Mouse (Mus musculus) hindbrain, embryonic 11.5 days (tissue): ENCODE measurements around the gene Krt15. TPM values are rescaled to one million over a fixed set of nuclear protein-coding genes. Genes with fewer than 3 reads are reported as not detected.

Experiments used
- ATAC-seq: fragments of 200-750 bp; cut with Nextera tagmentation; 2 replicates; pipeline ENCODE4 v1.8.0; 2017; ENCODE audit warnings: mild to moderate bottlenecking, moderate TSS enrichment, moderate library complexity; ENCODE audit not compliant: low FRiP score
- DNase-seq: peaks from one replicate; pipeline ENCODE4 v3.0.0-alpha.2; 2015; ENCODE audit warnings: low spot score
- H3K27ac ChIP-seq: fragments of 300-500 bp; sonication (generic); 2 replicates; pipeline ENCODE4 v1.5.1; 2014; ENCODE audit warnings: mild to moderate bottlenecking, low read depth, low read length
- H3K27me3 ChIP-seq: fragments of 300-500 bp; sonication (generic); 2 replicates; pipeline ENCODE4 v1.6.1; 2014; ENCODE audit warnings: mild to moderate bottlenecking, low read length, moderate library complexity, mixed read lengths; ENCODE audit not compliant: control insufficient read depth, insufficient read depth
- H3K36me3 ChIP-seq: fragments of 300-500 bp; sonication (generic); 2 replicates; pipeline ENCODE4 v1.6.1; 2014; ENCODE audit warnings: mild to moderate bottlenecking, low read length, moderate library complexity, mixed read lengths; ENCODE audit not compliant: control insufficient read depth, insufficient read depth
- H3K4me1 ChIP-seq: fragments of 300-500 bp; sonication (generic); replicated peaks from 2 replicates; pipeline ENCODE4 v1.6.1; 2014; ENCODE audit warnings: low read length, mixed read lengths; ENCODE audit not compliant: control insufficient read depth, insufficient read depth
- H3K4me2 ChIP-seq: fragments of 300-500 bp; sonication (generic); replicated peaks from 2 replicates; pipeline ENCODE4 v1.6.1; 2014; ENCODE audit warnings: mild to moderate bottlenecking, low read depth, low read length
- H3K4me3 ChIP-seq: fragments of 300-500 bp; sonication (generic); 2 replicates; pipeline ENCODE4 v1.5.1; 2014; ENCODE audit warnings: low read depth, low read length
- H3K9ac ChIP-seq: fragments of 300-500 bp; sonication (generic); 2 replicates; pipeline ENCODE4 v1.6.1; 2014; ENCODE audit warnings: low read depth, low read length
- H3K9me3 ChIP-seq: fragments of 300-500 bp; sonication (generic); 2 replicates; pipeline ENCODE4 v1.6.1; 2016; ENCODE audit warnings: low read length; ENCODE audit not compliant: control insufficient read depth
- WGBS: fragments of 180-500 bp; shearing (Covaris S2); extraction: QIAGEN DNeasy Blood & Tissue Kit; methylation state at CpG from one replicate; pipeline ENCODE4 v1.1.7; 2014; 5-methylcytosine and 5-hydroxymethylcytosine counted together
- polyA plus RNA-seq: library from polyadenylated mRNA; unstranded; fragments of >200 nt; fragmentation: Nextera tagmentation; extraction: Ambion mirVana; gene quantifications from 2 replicates; pipeline ENCODE4 v1.2.1, GENCODE M21; 2014

Gene Krt15
- polyA plus RNA-seq = 1.3 and 2.4 TPM in 2 replicates

- no peak within 1 kb of the TSS for H3K4me2 ChIP-seq
- ATAC-seq = no peak
- no peaks in the 10 kb centered on the region for H3K36me3 ChIP-seq
- no peaks in the 10 kb centered on the region for H3K9me3 ChIP-seq
- H3K9ac ChIP-seq = no peak within 1 kb of the TSS
- no peaks in the 10 kb centered on the region for H3K27me3 ChIP-seq
- DNase-seq = no peak
- H3K27ac ChIP-seq = no peak within 1 kb of the TSS
- H3K4me1 ChIP-seq = no peaks in the 10 kb centered on the region
- H3K4me3 ChIP-seq = no peak within 1 kb of the TSS
- WGBS = 76% methylated on average over 7 of the region's 7 CpGs
Observed at GRCm38 (mm10) chr11:100135731-100136130, at the start of gene Krt15. Gene Krt15 (minus strand): TSS chr11:100135928.

DNA sequence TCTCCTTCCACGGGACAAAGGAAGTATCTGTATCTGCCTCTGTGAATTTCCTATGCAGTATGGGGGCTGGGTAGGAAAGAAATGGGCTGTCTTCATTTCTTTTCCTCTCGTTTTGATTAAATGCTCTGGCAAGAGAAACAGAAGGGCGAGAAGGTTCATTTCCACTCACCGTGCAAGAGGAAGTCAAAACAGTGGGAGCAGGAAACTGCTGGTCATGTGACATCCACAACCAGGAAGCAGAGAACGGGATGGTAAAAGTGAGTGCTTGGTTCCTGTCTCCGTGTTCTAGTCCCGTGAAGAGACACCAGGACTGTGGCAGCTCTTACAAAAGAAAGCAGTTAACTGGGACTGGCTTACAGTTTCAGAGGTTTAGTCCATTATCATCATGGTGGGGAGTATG, 46.0 kb upstream of the Krt15 start:
- Histone ChIP-seq H3K9ac (no peak overlapping the region), H3K4me2 (no peak overlapping the region), H3K4me3 (no peak overlapping the region), H3K36me3 (no peaks in the 10 kb centered on the region), H3K27ac (no peak overlapping the region), H3K4me1 (no peaks in the 10 kb centered on the region), H3K27me3 (no peaks in the 10 kb centered on the region), H3K9me3 (no peaks in the 10 kb centered on the region)
- 80% methylated on average over 7 of the region's 7 CpGs for WGBS
- DNase-seq = no peak
- ATAC-seq = no peak

- no peaks in the 10 kb centered on the region for H3K27me3 ChIP-seq
- no peak overlapping the region for H3K9ac ChIP-seq
- no peak overlapping the region for H3K27ac ChIP-seq
- DNase-seq = no peak
- no peak overlapping the region for H3K4me3 ChIP-seq
- H3K36me3 ChIP-seq = no peaks in the 10 kb centered on the region
- H3K4me1 ChIP-seq = no peaks in the 10 kb centered on the region
- no peak for ATAC-seq
- H3K4me2 ChIP-seq = no peak overlapping the region
- 79% methylated on average over 3 of the region's 3 CpGs for WGBS
- H3K9me3 ChIP-seq = no peaks in the 10 kb centered on the region
Observed at GRCm38 (mm10) chr11:100179260-100179659, 43.5 kb upstream of the Krt15 start.

GRCm38 (mm10) chr11:100178307-100178706, 42.6 kb upstream of the Krt15 start:
- Histone ChIP-seq H3K4me3 (no peak overlapping the region), H3K27ac (no peak overlapping the region), H3K36me3 (no peaks in the 10 kb centered on the region), H3K4me1 (no peaks in the 10 kb centered on the region), H3K27me3 (no peaks in the 10 kb centered on the region), H3K4me2 (no peak overlapping the region), H3K9ac (no peak overlapping the region), H3K9me3 (no peaks in the 10 kb centered on the region)
- ATAC-seq (no peak), DNase-seq (no peak)
- WGBS = 84% methylated on average over 5 of the region's 5 CpGs

DNA sequence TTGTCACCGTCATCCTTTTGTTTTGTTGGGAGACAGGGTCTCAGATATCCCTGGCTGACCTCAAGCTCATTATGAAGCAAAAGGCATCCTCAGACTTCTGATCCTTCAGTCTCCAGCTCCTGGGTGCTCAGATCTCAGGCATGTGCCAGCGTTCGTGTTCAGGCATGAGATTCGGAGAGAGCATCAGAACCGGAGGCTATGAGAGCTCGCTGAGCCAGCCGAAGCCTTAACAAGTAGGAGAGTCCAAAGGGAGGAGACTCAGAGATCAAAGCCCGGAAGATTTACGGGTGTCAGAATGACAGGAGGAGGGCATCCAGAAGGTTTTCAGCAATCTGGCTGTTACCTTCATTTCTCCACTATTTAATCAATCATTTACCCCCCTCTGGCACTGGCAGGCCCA, 41.1 kb upstream of the Krt15 start:
- Histone ChIP-seq H3K36me3 (no peaks in the 10 kb centered on the region), H3K4me3 (no peak overlapping the region), H3K9me3 (no peaks in the 10 kb centered on the region), H3K4me2 (no peak overlapping the region), H3K4me1 (no peaks in the 10 kb centered on the region), H3K27me3 (no peaks in the 10 kb centered on the region), H3K27ac (no peak overlapping the region), H3K9ac (no peak overlapping the region)
- ATAC-seq (no peak), DNase-seq (no peak)
- 75% methylated on average over 9 of the region's 9 CpGs for WGBS

- H3K4me2 ChIP-seq = no peak overlapping the region
- no peaks in the 10 kb centered on the region for H3K4me1 ChIP-seq
- 32% methylated on average over 14 of the region's 14 CpGs for WGBS
- DNase-seq (peak; percentile 92), ATAC-seq (peak; percentile 38; the same call in 1 of the 2 replicates)
- H3K4me3 ChIP-seq = no peak overlapping the region
- H3K27ac ChIP-seq = no peak overlapping the region
- no peaks in the 10 kb centered on the region for H3K27me3 ChIP-seq
- H3K36me3 ChIP-seq = no peaks in the 10 kb centered on the region
- no peaks in the 10 kb centered on the region for H3K9me3 ChIP-seq
- no peak overlapping the region for H3K9ac ChIP-seq
Observed at GRCm38 (mm10) chr11:100168765-100169762, 33.3 kb upstream of the Krt15 start.

DNA sequence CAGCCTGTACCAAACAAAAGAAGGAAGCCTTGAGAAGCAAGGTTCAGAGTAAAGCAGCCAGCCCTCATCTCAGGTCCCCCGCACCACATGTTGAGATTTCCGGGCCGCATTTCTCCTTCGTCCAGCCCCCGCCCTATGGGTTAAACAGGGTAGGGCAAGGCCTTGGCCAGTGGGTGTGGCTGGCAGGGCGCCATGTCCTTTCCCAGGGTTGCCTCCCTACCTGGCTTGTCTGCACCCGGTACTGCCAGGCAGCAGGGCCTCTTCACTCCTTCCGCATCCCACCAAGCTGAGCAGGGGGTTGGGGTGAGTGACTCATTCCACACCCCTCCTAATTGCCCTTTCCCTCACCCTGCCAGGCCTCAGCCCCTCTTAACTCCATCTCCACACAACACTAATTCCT, 32.3 kb upstream of the Krt15 start:
- 86% methylated on average over 8 of the region's 8 CpGs for WGBS
- H3K27me3 ChIP-seq = no peaks in the 10 kb centered on the region
- H3K9ac ChIP-seq = no peak overlapping the region
- no peak overlapping the region for H3K27ac ChIP-seq
- no peak overlapping the region for H3K4me3 ChIP-seq
- no peaks in the 10 kb centered on the region for H3K36me3 ChIP-seq
- H3K4me1 ChIP-seq = no peaks in the 10 kb centered on the region
- ATAC-seq (no peak), DNase-seq (no peak)
- no peak overlapping the region for H3K4me2 ChIP-seq
- no peaks in the 10 kb centered on the region for H3K9me3 ChIP-seq

DNA sequence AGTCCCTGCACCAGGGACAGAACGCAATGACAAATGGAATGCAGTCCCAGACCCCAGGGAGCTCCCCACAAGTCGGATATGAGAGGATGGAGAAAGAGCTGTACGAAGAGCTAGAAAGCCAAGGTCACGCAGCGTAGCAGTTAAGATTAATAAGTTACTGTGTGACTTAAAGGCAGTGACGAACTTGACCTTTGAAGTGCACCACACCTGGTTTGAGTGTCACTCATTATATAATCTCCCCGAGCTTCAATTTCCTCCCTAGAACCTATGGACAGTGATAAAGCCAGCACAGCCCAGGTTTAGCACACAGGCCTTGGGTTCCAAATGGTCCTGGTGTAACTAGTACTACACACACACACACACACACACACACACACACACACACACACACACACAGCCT, 28.7 kb upstream of the Krt15 start:
- no peak overlapping the region for H3K27ac ChIP-seq
- H3K4me3 ChIP-seq = no peak overlapping the region
- no peaks in the 10 kb centered on the region for H3K36me3 ChIP-seq
- H3K9ac ChIP-seq = no peak overlapping the region
- H3K27me3 ChIP-seq = no peaks in the 10 kb centered on the region
- no peaks in the 10 kb centered on the region for H3K4me1 ChIP-seq
- no peaks in the 10 kb centered on the region for H3K9me3 ChIP-seq
- 63% methylated on average over 7 of the region's 7 CpGs for WGBS
- H3K4me2 ChIP-seq = no peak overlapping the region
- ATAC-seq (no peak), DNase-seq (no peak)

DNA sequence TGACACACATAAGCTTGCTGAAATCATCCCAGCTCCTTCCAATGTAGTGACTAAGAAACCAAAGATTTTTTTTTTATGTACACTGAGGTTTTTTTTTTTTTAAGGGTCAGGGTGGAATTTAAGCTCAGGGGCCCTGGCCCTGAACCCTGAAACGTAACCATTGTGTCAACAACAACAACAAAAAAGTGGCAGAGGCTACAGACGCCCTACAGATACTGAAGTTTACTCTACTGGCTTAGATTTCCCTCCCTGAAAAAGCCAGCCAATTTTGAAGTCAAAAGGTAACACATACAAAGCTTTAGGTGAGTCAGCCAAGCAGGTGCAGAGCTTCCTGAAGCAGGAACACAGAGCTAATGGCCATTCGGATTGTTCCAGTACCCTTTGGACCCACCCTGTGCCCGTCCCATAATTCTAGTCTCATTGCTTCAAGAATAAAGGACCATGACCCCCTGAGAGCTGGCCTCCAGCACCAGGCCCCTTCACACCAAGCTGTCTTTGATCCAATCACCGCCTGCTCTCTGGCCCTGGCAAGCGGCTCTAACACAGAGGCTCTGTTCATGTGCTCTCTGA, 22.3 kb upstream of the Krt15 start:
- Histone ChIP-seq H3K9ac (no peak overlapping the region), H3K4me1 (no peaks in the 10 kb centered on the region), H3K27me3 (no peaks in the 10 kb centered on the region), H3K36me3 (no peaks in the 10 kb centered on the region), H3K27ac (no peak overlapping the region), H3K9me3 (no peaks in the 10 kb centered on the region), H3K4me2 (no peak overlapping the region), H3K4me3 (no peak overlapping the region)
- no peak for DNase-seq
- no peak for ATAC-seq
- WGBS = 71% methylated on average over 6 of the region's 6 CpGs
